Mouse (Mus musculus): ENCODE data around the gene Slc9a1.

GRCm38 (mm10) chr4:133445727-133446126 is 76.2 kb downstream of the Slc9a1 start:
- TF ChIP-seq CTCF (IDR thresholded peaks at IDR 0.05; ENCODE audit: low read depth): no peak
- TF ChIP-seq EP300 (IDR thresholded peaks at IDR 0.05; ENCODE audit: low read depth): no peak
